Mouse (Mus musculus) stomach, embryonic 16.5 days (tissue): ENCODE data around the gene Yrdc. TPM values are rescaled to one million over a fixed set of nuclear protein-coding genes. Genes with fewer than 3 reads are reported as not detected.
A peak's percentile ranks its signal among the peaks of the same experiment; 100 is the strongest.

Source experiments
- ATAC-seq: fragments of 200-750 bp; cut with Nextera tagmentation; 2 replicates; pipeline ENCODE4 v1.8.0; 2017; ENCODE audit warnings: moderate number of reproducible peaks, moderate TSS enrichment; ENCODE audit not compliant: insufficient read depth, low FRiP score
- H3K27ac ChIP-seq: fragments of 300-500 bp; sonication (generic); 2 replicates; pipeline ENCODE4 v1.5.1; 2014; ENCODE audit warnings: low read length
- H3K27me3 ChIP-seq: fragments of 300-500 bp; sonication (generic); 2 replicates; pipeline ENCODE4 v1.6.1; 2014; ENCODE audit warnings: low read length, control low read depth, mixed read lengths; ENCODE audit not compliant: control insufficient read depth, insufficient read depth
- H3K36me3 ChIP-seq: fragments of 300-500 bp; sonication (generic); 2 replicates; pipeline ENCODE4 v1.6.1; 2014; ENCODE audit warnings: low read length; ENCODE audit not compliant: control insufficient read depth, insufficient read depth
- H3K4me1 ChIP-seq: fragments of 300-500 bp; sonication (generic); 2 replicates; pipeline ENCODE4 v1.6.1; 2014; ENCODE audit warnings: low read length, control low read depth, mixed read lengths; ENCODE audit not compliant: control insufficient read depth, insufficient read depth
- H3K4me2 ChIP-seq: fragments of 300-500 bp; sonication (generic); 2 replicates; pipeline ENCODE4 v1.6.1; 2014; ENCODE audit warnings: low read depth, low read length, mixed read lengths
- H3K4me3 ChIP-seq: fragments of 300-500 bp; sonication (generic); replicated peaks from 2 replicates; pipeline ENCODE4 v1.5.1; 2014; ENCODE audit warnings: mild to moderate bottlenecking, low read length
- H3K9ac ChIP-seq: fragments of 300-500 bp; sonication (generic); 2 replicates; pipeline ENCODE4 v1.6.1; 2014; ENCODE audit warnings: low read length
- H3K9me3 ChIP-seq: fragments of 300-500 bp; sonication (generic); replicated peaks from 2 replicates; pipeline ENCODE4 v1.6.1; 2016; ENCODE audit warnings: low read length, control low read depth; ENCODE audit not compliant: control insufficient read depth
- WGBS: fragments of 180-500 bp; shearing (Covaris S2); extraction: QIAGEN DNeasy Blood & Tissue Kit; methylation state at CpG from one replicate; pipeline ENCODE4 v1.1.7; 2014; 5-methylcytosine and 5-hydroxymethylcytosine counted together
- polyA plus RNA-seq: library from polyadenylated mRNA; unstranded; fragments of >200 nt; fragmentation: Nextera tagmentation; extraction: Ambion mirVana; gene quantifications from 2 replicates; pipeline ENCODE4 v1.2.1, GENCODE M21; 2015

The Yrdc gene
- 20.0 and 22.3 TPM in 2 replicates for polyA plus RNA-seq

- peaks cover 9% of the 10 kb centered on the region; the same call in 1 of the 2 replicates for H3K36me3 ChIP-seq
- H3K9ac ChIP-seq = peak within 1 kb of the TSS; percentile 93
- H3K27ac ChIP-seq = peak within 1 kb of the TSS; percentile 90
- no peaks in the 10 kb centered on the region for H3K27me3 ChIP-seq
- peak within 1 kb of the TSS; percentile 91 for H3K4me3 ChIP-seq
- H3K4me1 ChIP-seq = peaks cover 16% of the 10 kb centered on the region
- peak within 1 kb of the TSS; percentile 77 for H3K4me2 ChIP-seq
- ATAC-seq = peak; percentile 94
- H3K9me3 ChIP-seq = no peaks in the 10 kb centered on the region
- under 1% methylated on average over 88 of the region's 90 CpGs for WGBS
Observed at GRCm38 (mm10) chr4:124850261-124850913, at the start of gene Yrdc. Gene Yrdc, plus strand, starts transcription at chr4:124850679.

- Histone ChIP-seq H3K27ac (peak within 1 kb of the TSS; percentile 98), H3K9me3 (no peaks in the 10 kb centered on the region), H3K4me3 (peak within 1 kb of the TSS; percentile 96), H3K27me3 (no peaks in the 10 kb centered on the region), H3K4me1 (peaks cover 9% of the 10 kb centered on the region), H3K9ac (peak within 1 kb of the TSS; percentile 94), H3K36me3 (no peaks in the 10 kb centered on the region), H3K4me2 (peak within 1 kb of the TSS; percentile 87)
- 3% methylated on average over 21 of the region's 21 CpGs for WGBS
- peak; percentile 73 for ATAC-seq
Observed at GRCm38 (mm10) chr4:124801552-124802308, 48.7 kb upstream of the Yrdc start, which contains the start of gene Mtf1. Gene Mtf1, plus strand, starts transcription at chr4:124802104.

- Histone ChIP-seq H3K9ac (peak overlapping the region; percentile 94), H3K4me1 (peaks cover 9% of the 10 kb centered on the region), H3K27ac (peak overlapping the region; percentile 98), H3K36me3 (no peaks in the 10 kb centered on the region), H3K4me3 (peak overlapping the region; percentile 96), H3K27me3 (no peaks in the 10 kb centered on the region), H3K4me2 (peak overlapping the region; percentile 87), H3K9me3 (no peaks in the 10 kb centered on the region)
- peak; percentile 99 for ATAC-seq
- 1% methylated on average over 53 of the region's 53 CpGs for WGBS
Observed at GRCm38 (mm10) chr4:124802309-124803260, 47.9 kb upstream of the Yrdc start.

DNA sequence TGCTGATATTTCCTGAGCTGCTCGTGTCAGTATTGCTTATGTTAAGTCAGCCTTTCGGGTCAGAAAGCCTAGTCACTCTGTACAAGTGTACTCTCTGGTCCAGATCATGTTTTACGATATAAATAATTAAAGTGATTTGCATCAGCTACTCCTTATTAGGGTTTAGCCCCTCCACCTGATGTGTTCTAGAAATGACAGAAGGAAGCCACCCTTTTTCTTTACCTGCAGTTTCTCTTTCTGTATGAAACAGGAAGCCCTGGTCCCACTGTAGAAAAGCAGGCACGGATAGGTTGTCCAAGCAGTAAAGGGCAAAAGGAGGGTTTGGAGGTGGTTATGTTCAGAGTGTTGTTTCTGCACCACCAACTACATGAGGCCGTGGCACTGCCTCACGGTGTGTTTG lies 47.1 kb upstream of the Yrdc start:
- no peaks in the 10 kb centered on the region for H3K27me3 ChIP-seq
- H3K9me3 ChIP-seq = no peaks in the 10 kb centered on the region
- 66% methylated on average over 6 of the region's 6 CpGs for WGBS
- peak overlapping the region; percentile 87 for H3K4me2 ChIP-seq
- no peaks in the 10 kb centered on the region for H3K36me3 ChIP-seq
- H3K27ac ChIP-seq = no peak overlapping the region
- no peak for ATAC-seq
- peak overlapping the region; percentile 96 for H3K4me3 ChIP-seq
- H3K4me1 ChIP-seq = peaks cover 9% of the 10 kb centered on the region
- peak overlapping the region; percentile 94 for H3K9ac ChIP-seq

GRCm38 (mm10) chr4:124808511-124808910 lies 42.0 kb upstream of the Yrdc start:
- H3K4me1 ChIP-seq = peaks cover 2% of the 10 kb centered on the region
- no peak overlapping the region for H3K9ac ChIP-seq
- no peak overlapping the region for H3K4me3 ChIP-seq
- no peaks in the 10 kb centered on the region for H3K36me3 ChIP-seq
- H3K27ac ChIP-seq = no peak overlapping the region
- no peaks in the 10 kb centered on the region for H3K9me3 ChIP-seq
- no peaks in the 10 kb centered on the region for H3K27me3 ChIP-seq
- H3K4me2 ChIP-seq = no peak overlapping the region
- 75% methylated on average over 5 of the region's 5 CpGs for WGBS
- no peak for ATAC-seq

DNA sequence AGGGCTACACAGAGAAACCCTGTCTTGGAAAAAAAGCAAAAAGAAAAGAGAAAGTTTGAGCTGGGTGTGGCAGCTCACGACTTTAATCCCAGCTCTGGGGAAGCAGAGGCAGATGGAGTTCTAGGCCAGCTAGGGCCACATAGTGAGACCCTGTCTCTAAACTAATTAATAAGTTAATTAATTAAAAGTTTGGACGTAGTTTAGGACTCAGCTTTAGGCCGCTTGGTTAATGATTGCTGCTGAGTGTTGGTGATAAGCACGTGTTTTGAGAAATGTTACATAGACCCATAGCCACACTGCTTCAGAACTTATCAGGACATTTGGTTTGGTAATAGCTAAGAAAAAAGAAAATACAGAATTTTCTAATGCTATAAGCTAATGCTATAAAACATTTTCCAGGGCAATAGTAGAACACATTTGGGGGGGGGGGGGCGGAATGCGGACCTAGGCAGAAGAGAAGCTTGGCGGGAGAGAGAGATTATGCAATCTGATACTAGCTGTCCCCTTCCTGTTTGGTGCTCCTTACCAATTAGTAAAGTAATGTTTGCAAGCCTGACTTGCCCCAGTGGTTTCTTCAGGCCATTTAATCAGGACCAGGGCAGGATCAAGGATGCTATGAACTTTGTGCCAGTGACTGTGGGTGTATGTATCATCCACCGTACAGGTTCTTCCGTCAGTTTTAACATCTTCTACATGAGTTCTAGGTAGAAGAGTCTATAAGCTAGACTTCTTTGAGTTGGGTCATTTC lies 41.2 kb upstream of the Yrdc start:
- ATAC-seq = no peak
- Histone ChIP-seq H3K27ac (no peak overlapping the region), H3K27me3 (no peaks in the 10 kb centered on the region), H3K4me2 (no peak overlapping the region), H3K9ac (no peak overlapping the region), H3K9me3 (no peaks in the 10 kb centered on the region), H3K36me3 (no peaks in the 10 kb centered on the region), H3K4me3 (no peak overlapping the region), H3K4me1 (no peaks in the 10 kb centered on the region)
- 82% methylated on average over 9 of the region's 9 CpGs for WGBS

- WGBS = 82% methylated on average over 7 of the region's 7 CpGs
- no peak overlapping the region for H3K9ac ChIP-seq
- no peak overlapping the region for H3K4me2 ChIP-seq
- no peak for ATAC-seq
- H3K27me3 ChIP-seq = no peaks in the 10 kb centered on the region
- H3K27ac ChIP-seq = no peak overlapping the region
- no peak overlapping the region for H3K4me3 ChIP-seq
- H3K9me3 ChIP-seq = no peaks in the 10 kb centered on the region
- no peaks in the 10 kb centered on the region for H3K4me1 ChIP-seq
- H3K36me3 ChIP-seq = no peaks in the 10 kb centered on the region
Observed at GRCm38 (mm10) chr4:124810056-124810455, 40.4 kb upstream of the Yrdc start.

GRCm38 (mm10) chr4:124811347-124811975 lies 39.0 kb upstream of the Yrdc start:
- H3K4me2 ChIP-seq = no peak overlapping the region
- no peak overlapping the region for H3K9ac ChIP-seq
- H3K4me1 ChIP-seq = no peaks in the 10 kb centered on the region
- no peaks in the 10 kb centered on the region for H3K27me3 ChIP-seq
- no peaks in the 10 kb centered on the region for H3K9me3 ChIP-seq
- H3K27ac ChIP-seq = no peak overlapping the region
- no peaks in the 10 kb centered on the region for H3K36me3 ChIP-seq
- no peak overlapping the region for H3K4me3 ChIP-seq
- no peak for ATAC-seq
- 68% methylated on average over 9 of the region's 9 CpGs for WGBS
